Mouse (Mus musculus): ENCODE results near the gene Nectin2.

Gene Nectin2

DNA sequence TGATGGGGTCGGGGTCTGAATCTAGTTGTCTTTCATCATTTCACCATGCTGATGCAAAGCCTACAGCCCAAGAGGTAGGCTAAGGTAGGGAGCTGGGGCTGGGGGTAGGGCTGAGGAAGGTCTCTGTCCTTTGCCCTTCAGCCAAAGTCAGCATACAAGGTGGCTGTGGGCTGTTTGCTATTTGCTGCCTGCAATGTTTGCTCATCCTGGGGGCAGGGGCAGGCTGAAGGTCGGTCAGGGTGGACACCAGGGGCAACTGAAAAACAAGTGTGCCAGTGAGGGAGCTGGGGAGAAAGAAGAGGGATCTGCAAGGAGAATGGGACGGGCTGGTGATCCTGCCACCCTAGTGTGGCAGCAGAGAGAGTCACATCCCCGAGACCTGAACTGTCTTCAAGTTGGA lies 64.9 kb downstream of the Nectin2 start:
- no peak for DNase-seq

DNA sequence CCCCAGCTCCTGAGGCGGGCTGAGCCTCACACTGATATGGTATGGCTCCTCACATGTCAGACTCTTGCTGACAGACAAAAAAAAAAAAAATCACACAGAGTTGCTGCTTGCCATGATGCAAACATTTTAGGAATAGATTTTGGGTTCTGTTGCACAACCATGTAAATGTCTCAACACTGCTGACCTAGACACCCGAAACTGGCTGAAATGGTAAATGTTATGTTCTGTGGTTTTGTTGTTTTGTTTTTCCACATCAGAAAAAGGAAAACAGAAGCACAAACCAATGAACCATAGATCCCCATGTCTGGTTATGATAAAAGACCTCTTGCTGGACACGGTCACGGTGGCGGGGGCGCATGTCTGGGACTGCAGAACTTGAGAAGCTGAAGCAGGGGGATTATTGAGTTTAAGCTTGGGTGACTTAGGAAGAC lies 66.5 kb downstream of the Nectin2 start:
- DNase-seq: no peak

DNA sequence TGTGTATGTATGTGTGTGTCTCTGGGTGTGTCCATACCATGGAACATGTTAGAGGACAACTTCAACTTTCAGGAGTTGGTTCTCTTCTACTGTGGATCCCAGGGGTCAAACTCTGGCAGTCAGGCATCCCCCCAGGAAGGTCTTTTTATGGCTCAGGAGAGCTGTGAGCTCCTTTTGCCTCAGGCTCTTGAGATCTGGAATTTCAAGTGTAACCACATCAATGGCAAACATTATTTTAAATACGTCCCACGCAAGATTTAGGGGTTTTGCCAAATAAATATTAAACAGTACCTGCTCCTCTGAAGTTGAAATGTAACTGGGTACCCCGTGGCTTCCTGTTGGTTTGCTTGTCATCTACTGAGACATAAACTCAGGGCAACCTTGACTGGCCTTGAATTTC lies 67.3 kb downstream of the Nectin2 start:
- DNase-seq: no peak

DNA sequence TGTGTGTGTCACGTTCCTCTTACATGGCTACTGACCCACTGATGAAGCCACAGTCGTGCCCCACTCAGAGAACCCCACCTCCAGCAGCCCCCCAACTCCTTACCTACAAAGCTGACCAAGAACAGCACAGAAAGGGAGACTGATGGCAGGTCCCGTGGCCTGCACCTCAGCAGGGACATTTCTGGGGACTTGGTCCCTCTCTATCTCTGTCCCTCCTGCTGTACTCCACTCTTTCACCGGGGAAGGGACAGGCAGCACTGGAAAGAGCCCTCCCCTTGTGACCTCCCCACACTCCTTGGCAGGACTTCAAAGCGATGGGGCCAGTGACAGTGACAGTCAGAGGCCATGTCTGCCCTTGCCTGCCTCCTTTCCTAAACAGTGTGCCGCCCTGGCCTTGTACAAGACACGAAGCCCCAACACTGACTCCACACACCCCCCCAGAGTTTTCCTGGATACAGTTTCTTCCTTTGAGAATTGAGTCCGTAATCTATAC lies 69.0 kb downstream of the Nectin2 start, which contains the start of the genes Gm44805 and Apoc4:
Gene Gm44805, minus strand, starts transcription at position 222 of the 493 bp plus-strand sequence.
Gene Apoc4, minus strand, starts transcription at position 278 of the 493 bp plus-strand sequence.
- no peak for DNase-seq

DNA sequence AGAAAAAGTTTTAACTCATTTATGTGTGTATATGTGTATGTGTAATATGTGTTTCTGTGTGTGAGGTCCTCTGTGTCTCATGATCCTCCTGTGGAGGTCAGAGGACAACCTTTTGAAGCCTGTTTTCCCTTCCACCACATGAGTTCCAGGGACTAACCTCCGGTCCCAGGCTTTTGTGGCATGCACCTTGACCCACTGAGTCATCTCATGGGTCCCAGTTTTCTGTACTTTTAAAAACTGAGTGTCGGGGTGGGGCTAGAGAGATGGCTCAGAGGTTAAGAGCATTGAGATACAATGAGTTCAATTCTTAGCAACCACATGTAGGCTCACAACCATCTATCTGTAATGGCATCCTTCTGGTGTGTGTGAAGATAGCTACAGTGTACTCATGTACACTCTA lies 69.6 kb downstream of the Nectin2 start:
- DNase-seq: no peak

DNA sequence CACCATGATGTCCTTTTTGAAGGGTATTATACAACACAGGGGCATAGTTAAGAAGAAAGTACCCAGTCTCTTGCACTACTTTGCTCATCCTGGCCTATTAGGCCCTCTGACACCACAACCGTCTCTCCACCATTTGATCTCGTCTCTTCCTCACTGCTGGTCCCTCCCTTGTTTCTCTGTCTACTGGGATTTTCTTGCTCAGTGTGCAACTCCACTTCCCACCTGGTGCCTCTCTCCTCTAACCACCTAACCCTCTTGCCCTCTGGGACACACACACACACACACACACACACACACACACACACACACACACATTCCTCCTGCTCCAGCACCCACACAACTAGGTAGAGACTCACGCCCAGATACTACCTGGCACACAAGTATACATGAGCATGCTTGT lies 71.4 kb downstream of the Nectin2 start:
- DNase-seq: no peak

DNA sequence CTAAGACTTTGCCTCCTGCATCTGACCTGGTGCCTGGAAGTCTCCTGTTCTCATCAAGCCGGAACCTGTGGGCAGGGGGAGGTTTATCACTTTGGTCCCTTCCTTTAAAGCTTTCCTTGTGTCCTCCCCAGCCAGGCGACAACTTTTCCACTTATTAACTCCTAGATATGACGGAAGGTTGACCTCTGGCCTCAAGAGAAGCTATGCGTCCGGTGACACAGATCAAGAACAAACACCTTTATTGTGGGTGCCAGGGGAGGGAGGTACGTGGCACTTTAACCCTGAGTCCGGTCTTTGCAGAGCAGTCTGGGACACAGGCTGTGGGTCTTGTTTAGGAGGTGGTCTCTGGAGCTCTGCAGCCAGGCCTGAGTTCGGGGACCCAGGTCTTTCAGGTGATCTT lies 72.4 kb downstream of the Nectin2 start, which contains the start of gene Apoc2:
Gene Apoc2, minus strand, starts transcription at position 70 of the 400 bp plus-strand sequence.
- DNase-seq: no peak

DNA sequence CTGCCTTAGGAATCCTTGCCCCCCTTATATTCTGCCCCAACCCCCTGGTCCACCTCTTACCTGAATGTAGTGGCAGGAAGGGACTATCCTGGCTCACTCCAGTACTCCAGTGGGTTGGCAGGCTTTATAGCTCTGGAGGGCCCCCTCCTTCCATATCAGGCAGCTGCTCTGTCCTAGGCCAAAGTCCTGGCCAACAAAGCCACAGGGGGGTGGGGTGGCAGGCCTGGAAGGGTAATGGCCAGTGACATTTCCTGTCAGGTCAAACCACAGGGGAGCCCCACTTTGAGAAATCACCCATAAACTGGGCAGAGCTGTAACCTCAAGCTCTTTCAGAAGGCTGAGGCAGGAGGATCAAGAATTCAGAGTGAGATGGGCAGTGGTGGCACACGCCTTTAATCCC lies 73.6 kb downstream of the Nectin2 start:
- no peak for DNase-seq

DNA sequence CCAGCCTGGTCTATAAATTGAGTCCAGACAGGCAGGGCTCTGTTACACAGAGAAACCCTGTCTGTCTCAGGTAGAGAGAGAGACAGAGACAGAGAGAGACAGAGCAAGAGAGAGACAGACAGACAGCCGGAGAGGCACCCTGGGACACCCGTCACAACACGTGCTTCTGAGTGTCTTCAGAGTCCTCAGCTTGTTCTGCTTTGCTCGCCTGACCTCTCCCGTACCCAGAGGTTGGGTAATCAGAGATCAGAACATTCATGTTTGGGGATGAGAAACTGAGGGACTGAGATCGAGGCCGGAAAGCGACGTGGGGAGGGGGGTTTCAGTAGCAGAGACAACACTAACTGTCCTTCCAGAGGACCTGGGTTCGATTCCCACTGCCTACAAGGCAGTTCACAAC lies 74.5 kb downstream of the Nectin2 start:
- no peak for DNase-seq

DNA sequence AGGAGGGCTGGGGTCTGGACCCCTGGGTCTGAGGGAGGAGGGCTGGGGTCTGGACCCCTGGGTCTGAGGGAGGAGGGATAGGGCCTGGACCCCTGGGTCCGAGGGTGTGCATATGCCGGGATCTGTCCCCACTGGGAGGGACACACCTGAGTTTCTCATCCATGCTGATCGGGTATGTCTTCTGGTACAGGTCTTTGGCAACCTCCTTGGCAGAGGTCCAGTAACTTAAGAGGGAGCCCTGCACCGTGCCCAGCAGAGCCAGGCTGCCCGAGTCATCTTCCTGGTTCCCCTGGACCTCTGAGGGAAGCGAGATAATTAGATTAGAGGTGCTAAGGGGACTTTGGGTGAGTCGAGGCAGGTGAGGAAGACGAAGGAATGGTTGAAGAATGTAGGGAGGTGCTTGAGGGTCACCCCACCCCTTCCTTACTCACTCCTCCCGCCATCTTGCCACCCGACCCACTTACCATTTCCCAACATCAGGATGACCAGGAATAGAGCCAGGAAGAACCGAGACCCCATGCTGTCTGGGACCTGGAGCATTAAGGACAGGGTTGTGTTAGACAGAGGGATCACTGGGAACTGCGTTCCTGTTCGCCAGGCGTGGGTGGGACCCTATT lies 77.1 kb downstream of the Nectin2 start:
- DNase-seq: no peak

DNA sequence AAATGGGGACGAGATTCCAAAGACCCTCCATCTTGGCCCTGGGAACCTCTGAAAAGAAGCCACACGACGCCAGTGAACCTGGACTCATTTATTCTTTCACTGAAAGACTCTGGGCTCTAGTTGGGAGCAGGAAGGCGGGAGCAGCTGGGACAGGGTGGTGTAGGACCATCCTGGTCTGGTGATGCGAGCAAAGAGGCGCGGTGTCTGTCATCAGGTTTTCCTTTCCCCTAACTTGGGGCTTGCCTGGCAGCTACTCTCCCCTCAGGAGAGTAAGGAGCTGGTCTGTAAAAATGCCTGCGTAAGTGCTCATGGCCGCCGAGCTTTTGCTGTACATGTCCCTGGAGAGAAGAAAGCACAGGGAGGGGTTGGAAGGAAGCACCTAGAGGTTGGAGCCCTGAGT lies 78.8 kb downstream of the Nectin2 start:
- DNase-seq: no peak

DNA sequence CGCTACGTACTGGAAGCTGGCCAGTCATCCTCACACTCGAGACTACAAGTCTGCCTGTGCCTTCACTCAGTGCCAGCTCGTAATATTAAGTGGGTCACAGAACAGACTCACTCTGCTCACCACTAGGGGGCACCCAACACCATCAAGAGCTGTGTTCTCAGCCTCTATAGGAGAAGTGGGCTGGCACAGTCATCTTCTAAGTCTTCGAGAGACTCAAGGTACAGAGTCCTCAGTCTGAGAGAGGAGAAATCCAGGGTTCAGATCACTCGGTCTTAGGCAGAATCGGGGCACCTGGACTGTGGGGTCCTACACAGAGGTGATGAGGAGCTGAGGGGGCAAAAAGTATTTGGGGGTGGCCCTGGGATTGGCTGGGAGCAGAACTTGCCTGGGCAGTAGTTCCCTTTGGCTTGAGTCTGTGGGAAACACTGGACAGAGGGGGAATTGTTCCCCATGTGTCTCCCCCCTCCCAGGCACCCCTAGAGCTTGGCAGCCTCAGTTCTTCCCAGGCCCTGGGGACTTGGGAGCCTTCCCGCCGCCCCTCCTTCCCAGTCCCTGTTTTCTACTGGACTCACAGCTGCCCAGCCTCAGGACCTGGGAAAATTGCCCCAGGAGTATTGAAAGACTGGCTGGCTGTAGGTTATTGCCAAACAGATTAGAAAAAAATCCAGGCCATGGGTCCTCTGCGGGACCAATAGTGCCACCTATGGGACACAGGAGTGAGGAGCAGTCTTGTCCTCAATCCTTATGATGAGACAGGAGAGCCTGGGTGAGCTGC lies 81.1 kb downstream of the Nectin2 start:
- peak; percentile 95 for DNase-seq

DNA sequence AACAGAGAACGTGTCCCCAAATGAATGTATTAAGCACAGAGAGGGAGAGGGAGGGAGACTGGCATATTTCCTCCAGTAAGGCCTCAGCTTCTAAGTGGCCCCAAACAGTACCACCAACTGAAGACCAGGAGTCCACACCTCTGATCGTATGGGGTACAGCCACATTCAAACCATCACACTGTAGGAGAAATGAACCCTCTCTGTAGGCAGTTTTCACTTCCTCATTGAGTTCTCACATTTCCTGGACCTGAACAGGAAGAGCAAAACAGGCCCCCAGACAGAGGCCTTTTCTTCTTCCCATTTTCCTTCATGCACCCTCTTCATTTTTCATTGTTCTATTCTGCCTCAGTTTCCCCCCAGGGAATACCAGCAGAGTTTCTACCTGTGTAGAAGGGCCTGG lies 82.8 kb downstream of the Nectin2 start:
- DNase-seq: no peak

DNA sequence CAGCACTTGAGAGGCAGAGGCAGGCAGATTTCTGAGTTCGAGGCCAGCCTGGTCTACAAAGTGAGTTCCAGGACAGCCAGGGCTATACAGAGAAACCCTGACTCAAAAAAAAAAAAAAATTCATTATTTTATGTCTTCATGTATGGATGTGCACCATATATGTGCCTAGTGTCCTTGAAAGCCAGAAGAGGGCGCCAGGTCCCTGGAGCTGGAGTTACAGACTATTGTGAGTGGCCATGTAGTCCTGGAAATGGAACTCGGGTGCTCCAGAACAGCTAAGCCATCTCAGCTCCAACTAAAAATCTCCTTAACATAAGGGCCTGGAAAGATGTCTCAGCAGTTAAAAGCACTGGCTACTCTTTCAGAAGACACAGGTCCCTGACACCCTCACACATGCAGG lies 83.5 kb downstream of the Nectin2 start:
- no peak for DNase-seq

Data from right cerebral cortex, postnatal 14 days (tissue).